Mouse (Mus musculus) brain, embryonic 14.5 days (tissue): ENCODE results near the gene 1700088E04Rik. TPM values are rescaled to one million over a fixed set of nuclear protein-coding genes. Genes with fewer than 3 reads are reported as not detected.

Source experiments
- DNase-seq: peaks from one replicate; pipeline ENCODE4 v3.0.0-alpha.2; 2011; ENCODE audit warnings: low read depth
- CTCF ChIP-seq: fragments of 200-500 bp; IDR thresholded peaks from 2 replicates; pipeline ENCODE4 v1.5.1; 2012; ENCODE audit warnings: inconsistent platforms, mild to moderate bottlenecking, moderate library complexity, borderline replicate concordance; ENCODE audit not compliant: insufficient read depth, insufficient read length; ENCODE audit errors: extremely low read depth
- POLR2A ChIP-seq: fragments of 200-500 bp; IDR thresholded peaks from 2 replicates; pipeline ENCODE4 v1.6.1; 2012; ENCODE audit warnings: mild to moderate bottlenecking, inconsistent platforms, borderline replicate concordance; ENCODE audit not compliant: poor library complexity, insufficient read depth, insufficient read length, severe bottlenecking; ENCODE audit errors: extremely low read depth
- polyA plus RNA-seq: library from polyadenylated mRNA; depleted of rRNA; stranded (reverse); fragments of >200 nt; gene quantifications from 2 replicates; pipeline ENCODE4 v1.2.3, GENCODE M21; 2012

Gene 1700088E04Rik
- polyA plus RNA-seq, 1 experiment = 15.9 TPM

GRCm38 (mm10) chr15:79148533-79148932 is 7.5 kb upstream of the 1700088E04Rik start:
- peak; percentile 85 for DNase-seq
- TF ChIP-seq POLR2A = no peak
- peak; percentile 92 for TF ChIP-seq CTCF

- no peak for TF ChIP-seq POLR2A
- TF ChIP-seq CTCF = no peak
- no peak for DNase-seq
These were observed 4.5 kb upstream of the 1700088E04Rik start for GRCm38 (mm10) chr15:79145522-79145921.

GRCm38 (mm10) chr15:79144021-79144420 is 3.0 kb upstream of the 1700088E04Rik start:
- DNase-seq = no peak
- TF ChIP-seq CTCF (no peak), POLR2A (no peak)

GRCm38 (mm10) chr15:79143316-79143715 is 2.3 kb upstream of the 1700088E04Rik start:
- no peak for DNase-seq
- TF ChIP-seq POLR2A = no peak
- TF ChIP-seq CTCF = no peak

- TF ChIP-seq CTCF (no peak), POLR2A (no peak)
- no peak for DNase-seq
These were observed 489 bp upstream of the 1700088E04Rik start for GRCm38 (mm10) chr15:79141566-79141917.

DNA sequence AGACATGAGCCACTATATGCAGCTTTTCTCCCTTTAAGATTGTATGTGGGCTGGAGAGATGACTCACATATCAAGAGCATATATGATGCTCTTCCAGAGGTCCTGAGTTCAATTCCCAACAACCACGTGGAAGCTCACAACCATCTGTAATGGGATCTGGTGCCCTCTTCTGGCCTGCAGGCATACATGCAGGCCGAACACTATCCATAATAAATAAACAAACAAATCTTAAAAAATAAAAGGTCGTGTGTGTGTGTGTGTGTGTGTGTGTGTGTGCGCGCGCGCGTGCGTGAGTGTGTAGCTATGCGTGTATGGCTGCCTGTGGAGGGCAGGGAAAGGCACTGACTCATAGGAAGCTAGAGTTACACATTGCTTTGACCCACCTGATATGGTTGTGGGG is 1.4 kb downstream of the 1700088E04Rik start:
- DNase-seq = no peak
- TF ChIP-seq POLR2A (no peak), CTCF (peak; percentile 38; the same call in 1 of the 2 replicates)

- TF ChIP-seq POLR2A (no peak), CTCF (no peak)
- no peak for DNase-seq
These were observed 5.1 kb downstream of the 1700088E04Rik start for GRCm38 (mm10) chr15:79135783-79136575.

GRCm38 (mm10) chr15:79135332-79135731 is 5.7 kb downstream of the 1700088E04Rik start:
- no peak for DNase-seq
- TF ChIP-seq CTCF (no peak), POLR2A (no peak)

GRCm38 (mm10) chr15:79134496-79135270 is 6.4 kb downstream of the 1700088E04Rik start:
- DNase-seq = no peak
- TF ChIP-seq CTCF = no peak
- TF ChIP-seq POLR2A = no peak

DNA sequence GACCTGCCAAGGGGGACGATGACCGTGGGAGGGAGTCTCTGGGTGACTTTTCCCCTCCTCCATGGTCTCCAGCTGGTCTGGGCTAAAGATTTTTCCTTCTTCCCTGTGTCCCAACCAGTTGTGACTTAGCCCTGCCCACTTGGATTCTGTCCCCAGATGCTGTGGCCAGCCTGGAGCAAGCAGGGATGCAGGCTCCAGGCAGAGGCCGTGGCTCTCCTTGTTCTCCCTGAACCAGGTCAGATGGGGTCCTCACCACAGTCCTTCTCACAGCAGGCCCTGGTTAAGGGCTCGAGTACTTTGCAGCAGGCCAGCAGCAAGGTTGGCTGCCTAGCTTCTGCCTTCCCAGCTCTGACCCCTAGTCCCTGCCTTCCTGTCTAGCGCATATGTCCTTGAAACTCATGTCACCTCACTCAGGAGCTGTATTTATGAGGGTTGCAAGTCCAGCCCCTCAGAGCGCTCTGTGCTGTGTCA is 7.8 kb downstream of the 1700088E04Rik start:
- TF ChIP-seq CTCF = no peak
- no peak for TF ChIP-seq POLR2A

GRCm38 (mm10) chr15:79131442-79131841 is 9.6 kb downstream of the 1700088E04Rik start:
- DNase-seq = no peak
- TF ChIP-seq POLR2A (no peak), CTCF (no peak)

More for the DNA sequence above, 7.8 kb downstream of the 1700088E04Rik start:
- no peak for DNase-seq

- DNase-seq = no peak
- TF ChIP-seq CTCF (no peak), POLR2A (no peak)
These were observed 10.3 kb downstream of the 1700088E04Rik start for GRCm38 (mm10) chr15:79130782-79131181.

DNA sequence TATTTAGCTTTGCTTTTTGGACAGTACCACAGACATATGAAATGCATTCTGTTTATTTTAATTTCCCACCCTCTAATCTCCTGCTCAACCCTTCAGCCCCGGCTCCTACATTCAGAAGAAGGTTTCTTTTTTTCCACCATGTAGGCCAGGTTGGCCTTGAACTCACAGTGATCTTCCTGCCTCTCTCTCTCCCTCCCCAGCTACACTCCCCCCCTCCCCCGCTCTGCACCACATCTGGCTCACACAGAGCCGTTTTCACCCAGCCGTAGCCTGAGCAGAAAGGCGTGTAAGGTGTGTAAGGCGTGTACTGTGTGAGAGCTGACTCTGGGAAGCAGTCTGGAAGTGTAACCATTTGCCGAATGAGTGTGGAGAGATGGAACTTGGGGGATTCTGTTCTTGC is 11.7 kb downstream of the 1700088E04Rik start:
- no peak for DNase-seq
- no peak for TF ChIP-seq CTCF
- TF ChIP-seq POLR2A = no peak
